Mouse (Mus musculus) midbrain, embryonic 16.5 days (tissue): ENCODE measurements around the gene Iqschfp. TPM values are rescaled to one million over a fixed set of nuclear protein-coding genes. Genes with fewer than 3 reads are reported as not detected.

Source experiments
- ATAC-seq: fragments of 200-750 bp; cut with Nextera tagmentation; 2 replicates; pipeline ENCODE4 v1.8.0; 2017; ENCODE audit warnings: moderate TSS enrichment
- H3K27ac ChIP-seq: fragments of 300-500 bp; sonication (generic); 2 replicates; pipeline ENCODE4 v1.5.1; 2014; ENCODE audit warnings: mild to moderate bottlenecking, low read length, mixed read lengths
- H3K27me3 ChIP-seq: fragments of 300-500 bp; sonication (generic); 2 replicates; pipeline ENCODE4 v1.6.1; 2014; ENCODE audit warnings: low read depth, low read length, mixed read lengths; ENCODE audit not compliant: control insufficient read depth, insufficient read depth
- H3K36me3 ChIP-seq: fragments of 300-500 bp; sonication (generic); 2 replicates; pipeline ENCODE4 v1.6.1; 2014; ENCODE audit warnings: mild to moderate bottlenecking, low read length, moderate library complexity, mixed read lengths; ENCODE audit not compliant: control insufficient read depth, insufficient read depth
- H3K4me1 ChIP-seq: fragments of 300-500 bp; sonication (generic); 2 replicates; pipeline ENCODE4 v1.6.1; 2014; ENCODE audit warnings: mild to moderate bottlenecking, low read length, mixed read lengths; ENCODE audit not compliant: control insufficient read depth, insufficient read depth
- H3K4me2 ChIP-seq: fragments of 300-500 bp; sonication (generic); 2 replicates; pipeline ENCODE4 v1.6.1; 2014; ENCODE audit warnings: mild to moderate bottlenecking, low read length, mixed read lengths
- H3K4me3 ChIP-seq: fragments of 300-500 bp; sonication (generic); 2 replicates; pipeline ENCODE4 v1.5.1; 2014; ENCODE audit warnings: low read depth, mild to moderate bottlenecking, low read length, moderate library complexity, mixed read lengths
- H3K9ac ChIP-seq: fragments of 300-500 bp; sonication (generic); 2 replicates; pipeline ENCODE4 v1.6.1; 2014; ENCODE audit warnings: low read depth, low read length, mixed read lengths
- H3K9me3 ChIP-seq: fragments of 300-500 bp; sonication (generic); replicated peaks from 2 replicates; pipeline ENCODE4 v1.6.1; 2014; ENCODE audit warnings: mild to moderate bottlenecking, low read length, mixed read lengths; ENCODE audit not compliant: control insufficient read depth, poor library complexity, severe bottlenecking
- WGBS: fragments of 180-500 bp; shearing (Covaris S2); extraction: QIAGEN DNeasy Blood & Tissue Kit; methylation state at CpG from one replicate; pipeline ENCODE4 v1.1.7; 2014; 5-methylcytosine and 5-hydroxymethylcytosine counted together
- polyA plus RNA-seq: library from polyadenylated mRNA; unstranded; fragments of >200 nt; fragmentation: Nextera tagmentation; extraction: Ambion mirVana; gene quantifications from 2 replicates; pipeline ENCODE4 v1.2.1, GENCODE M21; 2015

Iqschfp gene
- polyA plus RNA-seq, 1 experiment from 2014 or later, result 6.7 TPM

- no peaks in the 10 kb centered on the region for H3K36me3 ChIP-seq
- H3K9me3 ChIP-seq, result no peaks in the 10 kb centered on the region
- no peak overlapping the region for H3K9ac ChIP-seq
- 0 out of 2 replicates have a peak, but pooled peaks cover 7% of the 10 kb centered on the region for H3K4me1 ChIP-seq
- 88% methylated on average over 8 of the region's 8 CpGs for WGBS
- H3K4me3 ChIP-seq, result no peak overlapping the region
- H3K4me2 ChIP-seq, result no peak overlapping the region
- no peak overlapping the region for H3K27ac ChIP-seq
- ATAC-seq, result no peak
- no peaks in the 10 kb centered on the region for H3K27me3 ChIP-seq
Measured at GRCm38 (mm10) chr3:68518041-68518440, 626.0 kb downstream of the Iqschfp start.

GRCm38 (mm10) chr3:68518586-68518985 lies 626.6 kb downstream of the Iqschfp start:
- H3K4me1 ChIP-seq, result 0 out of 2 replicates have a peak, but pooled peaks cover 4% of the 10 kb centered on the region
- no peaks in the 10 kb centered on the region for H3K9me3 ChIP-seq
- H3K4me2 ChIP-seq, result no peak overlapping the region
- no peaks in the 10 kb centered on the region for H3K27me3 ChIP-seq
- H3K4me3 ChIP-seq, result no peak overlapping the region
- 92% methylated on average over 5 of the region's 5 CpGs for WGBS
- H3K27ac ChIP-seq, result no peak overlapping the region
- ATAC-seq, result no peak
- no peak overlapping the region for H3K9ac ChIP-seq
- H3K36me3 ChIP-seq, result no peaks in the 10 kb centered on the region

DNA sequence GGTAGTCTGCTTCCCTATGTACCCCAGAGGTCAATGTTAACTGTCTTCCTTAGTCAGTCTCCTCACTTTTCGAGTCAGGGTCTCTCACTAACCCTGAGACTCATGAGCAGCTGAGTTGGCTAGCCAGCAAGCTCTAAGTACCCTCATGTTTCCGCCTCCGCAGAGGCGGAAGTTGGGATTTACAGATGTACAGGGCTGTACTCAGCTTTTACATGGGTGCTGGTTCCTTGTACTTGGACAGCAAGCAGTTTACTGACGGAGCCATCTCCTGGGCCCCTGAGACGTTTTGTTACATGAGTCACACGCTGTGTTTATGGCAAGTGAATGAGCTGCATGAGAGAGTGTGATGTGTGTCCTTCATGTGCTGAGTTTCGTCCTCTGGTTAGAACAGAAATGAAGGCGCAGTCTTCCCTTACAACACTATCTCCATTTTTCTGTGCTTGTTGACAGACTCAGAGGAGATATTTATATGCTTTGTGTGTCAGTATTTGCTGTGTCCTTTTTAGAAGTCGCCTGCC lies 633.4 kb downstream of the Iqschfp start:
- no peak for ATAC-seq
- 93% methylated on average over 10 of the region's 10 CpGs for WGBS

DNA sequence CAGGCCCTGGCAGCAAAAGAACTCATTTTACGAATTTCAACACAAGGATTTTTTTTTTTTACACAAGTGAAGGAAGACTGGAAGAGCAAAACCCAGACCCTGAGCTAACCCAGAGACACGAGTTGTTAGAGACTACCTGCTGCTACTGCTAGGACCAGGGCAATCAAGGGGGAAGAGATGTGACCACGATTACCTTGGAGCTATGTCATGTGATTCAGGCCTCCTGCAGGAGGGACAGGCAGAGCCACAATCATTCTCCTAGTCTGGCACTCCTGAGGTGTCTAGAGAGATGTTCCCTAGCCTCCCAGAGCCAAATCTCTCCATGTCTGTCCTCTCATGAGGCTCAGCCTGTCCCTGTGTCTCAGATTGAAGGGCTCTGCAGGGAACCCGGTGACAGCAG lies 634.4 kb downstream of the Iqschfp start:
- Histone ChIP-seq H3K36me3 (no peaks in the 10 kb centered on the region), H3K4me1 (no peaks in the 10 kb centered on the region), H3K27ac (no peak overlapping the region), H3K9me3 (no peaks in the 10 kb centered on the region), H3K4me2 (no peak overlapping the region), H3K27me3 (no peaks in the 10 kb centered on the region), H3K9ac (no peak overlapping the region), H3K4me3 (no peak overlapping the region)
- WGBS, result 66% methylated on average over 4 of the region's 4 CpGs
- ATAC-seq, result no peak

More for the DNA sequence above, 633.4 kb downstream of the Iqschfp start:
- no peak overlapping the region for H3K4me2 ChIP-seq
- no peak overlapping the region for H3K27ac ChIP-seq
- no peak overlapping the region for H3K4me3 ChIP-seq
- H3K9ac ChIP-seq, result no peak overlapping the region
- no peaks in the 10 kb centered on the region for H3K4me1 ChIP-seq
- H3K9me3 ChIP-seq, result no peaks in the 10 kb centered on the region
- no peaks in the 10 kb centered on the region for H3K36me3 ChIP-seq
- H3K27me3 ChIP-seq, result no peaks in the 10 kb centered on the region

GRCm38 (mm10) chr3:68527182-68527581 lies 635.1 kb downstream of the Iqschfp start:
- Histone ChIP-seq H3K9me3 (no peaks in the 10 kb centered on the region), H3K4me2 (no peak overlapping the region), H3K27me3 (no peaks in the 10 kb centered on the region), H3K36me3 (no peaks in the 10 kb centered on the region), H3K4me1 (no peaks in the 10 kb centered on the region), H3K27ac (no peak overlapping the region), H3K4me3 (no peak overlapping the region), H3K9ac (no peak overlapping the region)
- 59% methylated on average over 4 of the region's 4 CpGs for WGBS
- no peak for ATAC-seq

DNA sequence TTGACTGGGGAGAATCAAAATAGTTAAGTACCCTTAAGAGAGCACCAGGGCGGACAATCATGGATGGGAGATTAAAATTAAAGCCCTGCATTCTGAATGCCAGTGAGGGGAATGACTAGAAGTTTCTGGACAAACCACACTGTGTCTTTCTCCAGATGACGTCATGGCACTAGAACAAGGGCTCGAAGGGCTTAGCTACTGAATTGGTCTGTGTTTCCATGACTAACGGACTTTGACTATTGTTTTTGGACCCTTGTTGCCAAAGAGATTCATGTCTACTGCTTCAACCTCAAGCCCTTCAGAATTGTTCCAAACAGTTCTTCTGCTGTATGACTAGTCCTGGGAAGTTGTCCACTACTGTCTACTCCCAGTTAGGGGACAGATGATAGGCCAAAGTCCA lies 639.9 kb downstream of the Iqschfp start:
- Histone ChIP-seq H3K4me2 (no peak overlapping the region), H3K36me3 (no peaks in the 10 kb centered on the region), H3K9me3 (no peaks in the 10 kb centered on the region; the same call in 1 of the 2 replicates), H3K9ac (no peak overlapping the region), H3K4me3 (no peak overlapping the region), H3K27me3 (no peaks in the 10 kb centered on the region), H3K4me1 (peaks cover 5% of the 10 kb centered on the region), H3K27ac (no peak overlapping the region)
- 73% methylated on average over 4 of the region's 4 CpGs for WGBS
- ATAC-seq, result no peak

DNA sequence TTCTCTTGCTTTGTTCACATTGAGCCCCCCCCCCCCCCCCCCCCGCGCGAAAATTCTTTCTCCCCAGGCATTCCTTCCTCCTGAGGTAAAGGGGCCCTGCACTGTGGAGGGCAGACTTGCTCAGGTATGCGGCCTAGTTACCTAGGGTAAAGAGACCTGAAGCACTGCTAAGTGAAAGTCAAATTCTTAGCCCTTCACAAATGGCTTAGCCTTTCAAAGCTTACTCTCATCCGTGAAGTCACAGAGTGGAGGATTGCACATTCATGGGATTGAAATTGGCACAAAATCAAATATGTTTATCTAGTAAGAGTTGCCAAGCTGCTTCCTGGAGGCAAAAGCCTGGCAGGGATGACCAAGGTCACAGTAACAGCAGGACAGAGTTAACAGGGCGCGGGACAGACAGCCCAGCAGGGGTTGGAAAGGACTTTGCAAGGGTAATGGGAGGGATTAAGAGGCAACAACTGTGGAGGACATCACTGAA lies 642.6 kb downstream of the Iqschfp start:
- H3K4me3 ChIP-seq, result no peak overlapping the region
- WGBS, result 25% methylated on average over 4 of the region's 7 CpGs
- no peak overlapping the region for H3K9ac ChIP-seq
- no peaks in the 10 kb centered on the region for H3K27me3 ChIP-seq
- peaks cover 5% of the 10 kb centered on the region for H3K4me1 ChIP-seq
- no peak overlapping the region for H3K4me2 ChIP-seq
- ATAC-seq, result peak; percentile 39; the same call in 1 of the 2 replicates
- H3K9me3 ChIP-seq, result no peaks in the 10 kb centered on the region; the same call in 1 of the 2 replicates
- no peaks in the 10 kb centered on the region for H3K36me3 ChIP-seq
- no peak overlapping the region for H3K27ac ChIP-seq

DNA sequence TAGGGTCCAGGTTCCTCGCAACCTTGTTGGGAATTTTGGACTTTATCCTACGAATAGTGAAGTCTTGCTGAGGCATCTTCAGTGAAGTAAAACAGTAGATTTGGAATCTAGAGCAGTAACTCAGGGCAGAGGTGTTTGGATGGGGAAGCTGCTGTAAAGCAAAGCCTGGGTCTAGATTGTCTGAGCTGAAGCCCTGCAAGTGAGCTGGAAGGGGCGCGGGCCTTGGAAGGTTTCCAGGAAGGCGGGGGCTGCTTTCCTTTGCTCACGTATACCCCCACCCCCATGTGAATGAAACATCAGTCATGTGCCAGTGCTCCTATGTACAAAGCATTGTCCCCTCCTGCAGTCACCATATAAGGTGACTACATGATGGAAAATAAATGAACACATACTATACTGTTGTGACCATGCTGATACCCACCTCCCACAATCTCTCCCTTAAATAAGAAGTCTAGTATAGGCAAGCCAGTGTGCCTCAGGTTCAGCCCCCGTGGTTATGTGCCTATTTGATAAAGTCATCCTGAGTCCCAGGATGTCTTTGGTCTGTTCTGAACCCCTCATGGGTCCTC lies 643.2 kb downstream of the Iqschfp start:
- Histone ChIP-seq H3K9ac (no peak overlapping the region), H3K27me3 (no peaks in the 10 kb centered on the region), H3K9me3 (no peaks in the 10 kb centered on the region; the same call in 1 of the 2 replicates), H3K4me1 (peaks cover 5% of the 10 kb centered on the region), H3K36me3 (no peaks in the 10 kb centered on the region), H3K27ac (no peak overlapping the region), H3K4me2 (no peak overlapping the region), H3K4me3 (no peak overlapping the region)
- 79% methylated on average over 7 of the region's 7 CpGs for WGBS
- ATAC-seq, result no peak

- H3K4me3 ChIP-seq, result no peak overlapping the region
- WGBS, result 27% methylated on average over 3 of the region's 3 CpGs
- H3K9ac ChIP-seq, result no peak overlapping the region
- H3K9me3 ChIP-seq, result no peaks in the 10 kb centered on the region; the same call in 1 of the 2 replicates
- H3K27ac ChIP-seq, result no peak overlapping the region
- no peak overlapping the region for H3K4me2 ChIP-seq
- no peaks in the 10 kb centered on the region for H3K36me3 ChIP-seq
- ATAC-seq, result no peak
- peaks cover 5% of the 10 kb centered on the region for H3K4me1 ChIP-seq
- H3K27me3 ChIP-seq, result no peaks in the 10 kb centered on the region
Measured at GRCm38 (mm10) chr3:68536071-68536470, 644.0 kb downstream of the Iqschfp start.
